Comparison of ENCODE assay signal across 8 mouse cellular contexts in genomic region chr2:103565732-103566422, GRCm38 (mm10). TPM values are rescaled to one million over a fixed set of nuclear protein-coding genes. Genes with fewer than 3 reads are reported as not detected.
DNase-seq lines count a peak whose midpoint lies in the region; ATAC-seq lines count a peak whose summit lies in the region.

Gene Abtb2 (plus strand): TSS chr2:103566310.

- H3K27ac ChIP-seq in embryonic facial prominence, embryonic 10.5 days (replicated peaks): peak within 1 kb of the TSS; percentile 86
- peak within 1 kb of the TSS; percentile 61 for H3K27ac ChIP-seq in midbrain, embryonic 11.5 days (ENCODE audit: low read depth, low read length)

- DNase-seq in adrenal gland, postnatal 14 days: peak; percentile 96
- DNase-seq in embryonic facial prominence, embryonic 10.5 days (ENCODE audit: low spot score): peak; percentile 95
- peak; percentile 94 for DNase-seq in kidney, adult 11 months
- DNase-seq in left cerebral cortex, postnatal 4 days: peak; percentile 94
- peak; percentile 98 for DNase-seq in midbrain, embryonic 11.5 days (ENCODE audit: low spot score, missing footprints)
- peak; percentile 80 for DNase-seq in right cerebral cortex, postnatal 4 days
- peak; percentile 96 for DNase-seq in yolk sac, embryonic 10.5 days (ENCODE audit: low spot score)

- no peaks in the 10 kb centered on the region for H3K36me3 ChIP-seq in embryonic facial prominence, embryonic 10.5 days (replicated peaks)
- H3K36me3 ChIP-seq in midbrain, embryonic 11.5 days (ENCODE audit: control insufficient read depth, insufficient read depth, low read length): no peaks in the 10 kb centered on the region

- WGBS in embryonic facial prominence, embryonic 10.5 days: under 1% methylated on average over 34 of the region's 34 CpGs
- under 1% methylated on average over 34 of the region's 34 CpGs for WGBS in midbrain, embryonic 11.5 days

- H3K9me3 ChIP-seq in embryonic facial prominence, embryonic 10.5 days: no peaks in the 10 kb centered on the region
- no peaks in the 10 kb centered on the region for H3K9me3 ChIP-seq in midbrain, embryonic 11.5 days (ENCODE audit: control insufficient read depth, low read length)

- peak within 1 kb of the TSS; percentile 93 for H3K4me2 ChIP-seq in midbrain, embryonic 11.5 days

- peak within 1 kb of the TSS; percentile 80 for H3K4me3 ChIP-seq in embryonic facial prominence, embryonic 10.5 days
- H3K4me3 ChIP-seq in midbrain, embryonic 11.5 days (ENCODE audit: low read depth, low read length): peak within 1 kb of the TSS; percentile 67

- H3K27me3 ChIP-seq in embryonic facial prominence, embryonic 10.5 days (replicated peaks; ENCODE audit: low read depth, poor library complexity, severe bottlenecking): peaks cover 66% of the 10 kb centered on the region
- H3K27me3 ChIP-seq in midbrain, embryonic 11.5 days (ENCODE audit: control insufficient read depth, insufficient read depth, low read length): no peaks in the 10 kb centered on the region; the same call in 1 of the 2 replicates

- H3K4me1 ChIP-seq in embryonic facial prominence, embryonic 10.5 days: peaks cover 61% of the 10 kb centered on the region
- H3K4me1 ChIP-seq in midbrain, embryonic 11.5 days (ENCODE audit: control insufficient read depth, insufficient read depth, low read length): peaks cover 15% of the 10 kb centered on the region

- peak; percentile 93 for ATAC-seq in granulocyte monocyte progenitor cell, adult 5-6 weeks (replicated peaks; ENCODE audit: poor library complexity, severe bottlenecking)
- peak; percentile 95 for ATAC-seq in midbrain, embryonic 11.5 days (ENCODE audit: low FRiP score)

- intact Hi-C loops in left cerebral cortex, postnatal 4 days (cut with DNase I): loop anchor here (10.0 kb wide), 1 partner anchor 429 kb away; no protein-coding TSS in a partner anchor

- peak within 1 kb of the TSS; percentile 73 for H3K9ac ChIP-seq in midbrain, embryonic 11.5 days (ENCODE audit: low read length)

RNA-seq across cellular contexts. Expression of gene Abtb2, which starts in this region (rescaled TPM):
- 12.0 and 17.0 TPM in 2 replicates for total RNA-seq in adrenal gland, postnatal 14 days (2021)
- 9.9 and 13.1 TPM in 2 replicates for polyA plus RNA-seq in embryonic facial prominence, embryonic 10.5 days (2016; fragmentation: Nextera tagmentation; extraction: Ambion mirVana)
- 0.32 TPM in 1 of 2 replicates, not detected in the other for total RNA-seq in granulocyte monocyte progenitor cell, adult 5-6 weeks (2014; fragmentation: Nextera tagmentation)
- total RNA-seq in granulocyte monocyte progenitor cell, adult 5-6 weeks (2017): 0.30 and 0.41 TPM in 2 replicates
- 10 to 100 TPM in 1 of 2 experiments, 1 to 10 TPM in 1; 9.5 to 11.9 TPM for total RNA-seq in left cerebral cortex, postnatal 4 days (2021)
- polyA plus RNA-seq in midbrain, embryonic 11.5 days (2014; fragmentation: Nextera tagmentation; extraction: Ambion mirVana): 9.6 and 12.1 TPM in 2 replicates

Comparison
In these comparisons a context has a peak if more than half of its experiments do, and no peak if none do; other contexts are left out.
1. Peak in every context shown above with its lines: DNase-seq, ATAC-seq, H3K4me3 ChIP-seq and H3K27ac ChIP-seq.
2. Peak in ATAC-seq in granulocyte monocyte progenitor cell, adult 5-6 weeks; RNA of the gene not detected or under 1 TPM.